Mouse (Mus musculus) kidney, embryonic 14.5 days (tissue): Measurements from ENCODE around the gene Slc39a7. TPM values are rescaled to one million over a fixed set of nuclear protein-coding genes. Genes with fewer than 3 reads are reported as not detected.

ENCODE experiments used
- ATAC-seq: fragments of 200-750 bp; cut with Nextera tagmentation; 2 replicates; pipeline ENCODE4 v1.8.0; 2017; ENCODE audit warnings: moderate number of reproducible peaks, mild to moderate bottlenecking, moderate TSS enrichment, moderate library complexity; ENCODE audit not compliant: low FRiP score, low TSS enrichment
- H3K27ac ChIP-seq: fragments of 300-500 bp; sonication (generic); 2 replicates; pipeline ENCODE4 v1.5.1; 2014; ENCODE audit warnings: low read depth, mild to moderate bottlenecking, low read length, moderate library complexity, mixed read lengths
- H3K27me3 ChIP-seq: fragments of 300-500 bp; sonication (generic); 2 replicates; pipeline ENCODE4 v1.6.1; 2014; ENCODE audit warnings: mild to moderate bottlenecking, low read length; ENCODE audit not compliant: control insufficient read depth, insufficient read depth
- H3K36me3 ChIP-seq: fragments of 300-500 bp; sonication (generic); 2 replicates; pipeline ENCODE4 v1.6.1; 2014; ENCODE audit warnings: low read length, mixed read lengths; ENCODE audit not compliant: control insufficient read depth, insufficient read depth
- H3K4me1 ChIP-seq: fragments of 300-500 bp; sonication (generic); 2 replicates; pipeline ENCODE4 v1.6.1; 2014; ENCODE audit warnings: low read length, mixed read lengths; ENCODE audit not compliant: control insufficient read depth, insufficient read depth
- H3K4me2 ChIP-seq: fragments of 300-500 bp; sonication (generic); replicated peaks from 2 replicates; pipeline ENCODE4 v1.6.1; 2014; ENCODE audit warnings: low read depth, mild to moderate bottlenecking, low read length
- H3K4me3 ChIP-seq: fragments of 300-500 bp; sonication (generic); 2 replicates; pipeline ENCODE4 v1.5.1; 2014; ENCODE audit warnings: mild to moderate bottlenecking, low read length
- H3K9ac ChIP-seq: fragments of 300-500 bp; sonication (generic); 2 replicates; pipeline ENCODE4 v1.6.1; 2014; ENCODE audit warnings: low read depth, mild to moderate bottlenecking, low read length, moderate library complexity
- H3K9me3 ChIP-seq: fragments of 300-500 bp; sonication (generic); 2 replicates; pipeline ENCODE4 v1.6.1; 2016; ENCODE audit warnings: low read length; ENCODE audit not compliant: control insufficient read depth
- WGBS: fragments of 180-500 bp; shearing (Covaris S2); extraction: QIAGEN DNeasy Blood & Tissue Kit; methylation state at CpG from one replicate; pipeline ENCODE4 v1.1.7; 2014; 5-methylcytosine and 5-hydroxymethylcytosine counted together
- microRNA counts: library from miRNA; unstranded; fragments of <30 nt; microRNA quantifications from one replicate; lab custom pipeline; 2017
- microRNA-seq: library from miRNA; unstranded; fragments of <30 nt; microRNA quantifications from one replicate; pipeline ENCODE4, GENCODE M21; 2016
- polyA plus RNA-seq: library from polyadenylated mRNA; unstranded; fragments of >200 nt; fragmentation: Nextera tagmentation; extraction: Ambion mirVana; gene quantifications from 2 replicates; pipeline ENCODE4 v1.2.1, GENCODE M21; 2014

Slc39a7 gene
- polyA plus RNA-seq, 1 experiment from 2014 or later = 86.0 TPM

- H3K4me1 ChIP-seq = peaks cover 7% of the 10 kb centered on the region; the same call in 1 of the 2 replicates
- H3K9ac ChIP-seq = no peak overlapping the region
- WGBS = 46% methylated on average over 6 of the region's 6 CpGs
- H3K36me3 ChIP-seq = no peaks in the 10 kb centered on the region
- ATAC-seq = no peak
- H3K4me2 ChIP-seq = no peak overlapping the region
- H3K9me3 ChIP-seq = no peaks in the 10 kb centered on the region
- no peak overlapping the region for H3K4me3 ChIP-seq
- H3K27me3 ChIP-seq = peaks cover 41% of the 10 kb centered on the region
- no peak overlapping the region for H3K27ac ChIP-seq
Observed at GRCm38 (mm10) chr17:33979512-33980050, 51.9 kb downstream of the Slc39a7 start.

- H3K27ac ChIP-seq = no peak overlapping the region
- H3K27me3 ChIP-seq = peaks cover 44% of the 10 kb centered on the region
- no peaks in the 10 kb centered on the region for H3K36me3 ChIP-seq
- WGBS = under 1% methylated on average over 16 of the region's 17 CpGs
- H3K4me1 ChIP-seq = peaks cover 7% of the 10 kb centered on the region; the same call in 1 of the 2 replicates
- peak; percentile 47 for ATAC-seq
- peak overlapping the region; percentile 39 for H3K4me3 ChIP-seq
- H3K4me2 ChIP-seq = peak overlapping the region; percentile 55
- H3K9me3 ChIP-seq = no peaks in the 10 kb centered on the region
- peak overlapping the region; percentile 50 for H3K9ac ChIP-seq
Observed at GRCm38 (mm10) chr17:33978631-33979031, 52.9 kb downstream of the Slc39a7 start.

MicroRNA genes within 50 kb of the gene (microRNA counts, 519-probe panel; counts per million panel counts)
- not detected for microRNA mmu-miR-219 (lab: Ali Mortazavi, UCI)

Small RNA genes within 50 kb of the gene (microRNA-seq; reads per million reads assigned to microRNA genes)
- gene Mir219a-1 = 1.1 reads per million
- gene Mir219c = not detected

Other genes starting within 250 kb of the Slc39a7 start
- 18.4 and 19.4 TPM in 2 replicates for gene Angptl4, start 249.9 kb downstream of the Slc39a7 start, polyA plus RNA-seq
- 49.9 and 52.1 TPM in 2 replicates for gene Kank3, start 221.2 kb downstream of the Slc39a7 start, polyA plus RNA-seq
- 1,210 and 1,489 TPM in 2 replicates for gene Rps28, start 207.1 kb downstream of the Slc39a7 start, polyA plus RNA-seq
- 504 and 675 TPM in 2 replicates for gene Ndufa7, start 207.1 kb downstream of the Slc39a7 start, polyA plus RNA-seq
- gene Cd320, start 188.6 kb downstream of the Slc39a7 start, polyA plus RNA-seq = 111 and 121 TPM in 2 replicates
- not detected in 2 replicates for gene Gm7029, start 157.8 kb downstream of the Slc39a7 start, polyA plus RNA-seq
- 6.2 and 20.8 TPM in 2 replicates for gene Kifc1, start 141.0 kb downstream of the Slc39a7 start, polyA plus RNA-seq
- not detected in 2 replicates for gene Platr17, start 126.5 kb downstream of the Slc39a7 start, polyA plus RNA-seq
- 31.9 and 50.8 TPM in 2 replicates for gene Daxx, start 122.3 kb downstream of the Slc39a7 start, polyA plus RNA-seq
- 17.4 and 24.6 TPM in 2 replicates for gene Tapbp, start 115.8 kb downstream of the Slc39a7 start, polyA plus RNA-seq
- 11.1 TPM in 2 replicates for gene Zbtb22, start 115.8 kb downstream of the Slc39a7 start, polyA plus RNA-seq
- gene Rgl2, start 102.1 kb downstream of the Slc39a7 start, polyA plus RNA-seq = 26.3 and 28.2 TPM in 2 replicates
- 169 and 211 TPM in 2 replicates for gene Pfdn6, start 91.3 kb downstream of the Slc39a7 start, polyA plus RNA-seq
- 26.5 and 37.8 TPM in 2 replicates for gene Wdr46, start 91.0 kb downstream of the Slc39a7 start, polyA plus RNA-seq
- gene B3galt4, start 80.2 kb downstream of the Slc39a7 start, polyA plus RNA-seq = 2.8 and 3.3 TPM in 2 replicates
- gene Vps52, start 75.9 kb downstream of the Slc39a7 start, polyA plus RNA-seq = 24.9 and 40.8 TPM in 2 replicates
- gene Rps18, start 75.7 kb downstream of the Slc39a7 start, polyA plus RNA-seq = 2,014 and 2,736 TPM in 2 replicates
- gene H2-K1, start 31.3 kb downstream of the Slc39a7 start, polyA plus RNA-seq = 11.2 and 18.8 TPM in 2 replicates
- gene Ring1, start 7.0 kb downstream of the Slc39a7 start, polyA plus RNA-seq = 5.5 and 12.4 TPM in 2 replicates
- 46.0 and 53.0 TPM in 2 replicates for gene H2-Ke6, start 3.6 kb downstream of the Slc39a7 start, polyA plus RNA-seq
- 22.2 and 28.0 TPM in 2 replicates for gene Rxrb, start 130 bp upstream of the Slc39a7 start, polyA plus RNA-seq
- 1.9 and 2.1 TPM in 2 replicates for gene Col11a2, start 7.8 kb upstream of the Slc39a7 start, polyA plus RNA-seq
- gene H2-Oa, start 60.7 kb upstream of the Slc39a7 start, polyA plus RNA-seq = 0.51 and 0.76 TPM in 2 replicates
- gene H2-DMa, start 87.9 kb upstream of the Slc39a7 start, polyA plus RNA-seq = 16.1 and 19.3 TPM in 2 replicates
- gene Brd2, start 91.0 kb upstream of the Slc39a7 start, polyA plus RNA-seq = 153 and 178 TPM in 2 replicates
- gene H2-DMb2, start 111.6 kb upstream of the Slc39a7 start, polyA plus RNA-seq = 18.5 and 21.9 TPM in 2 replicates
- gene H2-DMb1, start 121.4 kb upstream of the Slc39a7 start, polyA plus RNA-seq = 4.1 and 4.2 TPM in 2 replicates
- 1.9 and 2.9 TPM in 2 replicates for gene Tap1, start 155.9 kb upstream of the Slc39a7 start, polyA plus RNA-seq
- 2.1 and 3.4 TPM in 2 replicates for gene Psmb9, start 156.1 kb upstream of the Slc39a7 start, polyA plus RNA-seq
- gene Psmb8, start 166.0 kb upstream of the Slc39a7 start, polyA plus RNA-seq = 4.3 and 4.8 TPM in 2 replicates
- gene Tap2, start 171.8 kb upstream of the Slc39a7 start, polyA plus RNA-seq = 1.2 and 1.8 TPM in 2 replicates
- gene H2-Ob, start 207.2 kb upstream of the Slc39a7 start, polyA plus RNA-seq = not detected in 2 replicates
- gene H2-Ab1, start 226.0 kb upstream of the Slc39a7 start, polyA plus RNA-seq = 21.7 and 22.9 TPM in 2 replicates